Mouse (Mus musculus) ES-E14 (cell line): ENCODE measurements around the gene Dalrd3. TPM values are rescaled to one million over a fixed set of nuclear protein-coding genes. Genes with fewer than 3 reads are reported as not detected.

Experiments used
- DNase-seq: peaks from one replicate; pipeline ENCODE4 v3.0.0-alpha.2; 2013; ENCODE audit warnings: low read depth, low spot score
- H3K27ac ChIP-seq: 2 replicates; pipeline ENCODE4 v1.5.1; 2012; ENCODE audit warnings: low read depth, mild to moderate bottlenecking, low read length, moderate library complexity, mixed read lengths; ENCODE audit not compliant: poor library complexity, insufficient read depth, severe bottlenecking
- H3K36me3 ChIP-seq: 2 replicates; pipeline ENCODE4 v1.6.1; 2012; ENCODE audit warnings: mild to moderate bottlenecking, low read length, moderate library complexity, mixed read lengths; ENCODE audit not compliant: control insufficient read depth, poor library complexity, insufficient read depth, severe bottlenecking
- H3K4me1 ChIP-seq, 2 experiments: fragments of 150-350 bp in 1 of 2; sonication (generic) in 1 of 2; 2 replicates each; pipeline ENCODE4 v1.6.1; 2012; ENCODE audit warnings: low read length in 2 of 2, mild to moderate bottlenecking in 1 of 2, mixed read lengths in 1 of 2; ENCODE audit not compliant: control insufficient read depth in 2 of 2, insufficient read depth in 2 of 2, poor library complexity in 1 of 2
- H3K4me3 ChIP-seq, 2 experiments: fragments of 150-350 bp in 1 of 2; sonication (generic) in 1 of 2; 2 replicates each; pipeline ENCODE4 v1.5.1; 2012; ENCODE audit warnings: low read length in 2 of 2, low read depth in 1 of 2, mild to moderate bottlenecking in 1 of 2, mixed read lengths in 1 of 2; ENCODE audit not compliant: insufficient read depth in 1 of 2, poor library complexity in 1 of 2, severe bottlenecking in 1 of 2
- H3K9ac ChIP-seq: 2 replicates; pipeline ENCODE4 v1.6.1; 2012; ENCODE audit warnings: low read depth, mild to moderate bottlenecking, low read length, mixed read lengths; ENCODE audit not compliant: poor library complexity, insufficient read depth, severe bottlenecking
- H3K9me3 ChIP-seq: fragments of 150-350 bp; sonication (generic); 2 replicates; pipeline ENCODE4 v1.6.1; 2012; ENCODE audit warnings: low read depth, mild to moderate bottlenecking, low read length; ENCODE audit not compliant: control insufficient read depth, insufficient read depth
- CHD2 ChIP-seq: IDR thresholded peaks from 2 replicates; pipeline ENCODE4 v1.6.1; 2014; ENCODE audit warnings: mild to moderate bottlenecking, low read depth, low read length, inconsistent platforms
- HCFC1 ChIP-seq: IDR thresholded peaks from 2 replicates; pipeline ENCODE4 v1.6.1; 2012; ENCODE audit warnings: low read length, inconsistent platforms, borderline replicate concordance; ENCODE audit not compliant: insufficient read depth
- MAFK ChIP-seq: IDR thresholded peaks from 2 replicates; pipeline ENCODE4 v1.6.1; 2014; ENCODE audit warnings: mild to moderate bottlenecking, low read depth, low read length, inconsistent platforms; ENCODE audit not compliant: insufficient read depth
- ZC3H11A ChIP-seq: IDR thresholded peaks from 2 replicates; pipeline ENCODE4 v1.6.1; 2012; ENCODE audit warnings: low read depth, mild to moderate bottlenecking, inconsistent platforms, low read length, borderline replicate concordance
- ZNF384 ChIP-seq: IDR thresholded peaks from 2 replicates; pipeline ENCODE4 v1.6.1; 2012; ENCODE audit warnings: low read depth, low read length, inconsistent platforms
- in situ Hi-C, 2 experiments: fragments of 600-800 bp; cut with MboI; formaldehyde crosslinking; loops; one replicate each; pipeline ENCODE4 v1.15.1; 2025; ENCODE audit warnings: low sequenced_read_pairs in 2 of 2, inconsistent platforms in 1 of 2; ENCODE audit not compliant: unreplicated experiment in 2 of 2
- total RNA-seq: library from RNA; depleted of rRNA; stranded (reverse); fragments of 300-350 nt; gene quantifications from 2 replicates; pipeline ENCODE4 v1.2.3, GENCODE M21; 2012

Gene Dalrd3
- total RNA-seq, 1 experiment: 112 TPM

GRCm38 (mm10) chr9:108579344-108579690 lies 9.6 kb downstream of the Dalrd3 start:
- Histone ChIP-seq H3K27ac (no peak overlapping the region), H3K36me3 (peaks cover 9% of the 10 kb centered on the region), H3K4me1 (peaks cover 6 to 32% of the 10 kb centered on the region in 2 experiments; a peak in 3 of 4 replicates), H3K9me3 (no peaks in the 10 kb centered on the region), H3K9ac (peak overlapping the region; percentile 96), H3K4me3 (peak overlapping the region; percentile 72 to 96)
- in situ Hi-C loops: no loop called here
- no peak for DNase-seq
- TF ChIP-seq ZC3H11A (no peak), HCFC1 (no peak)

- TF ChIP-seq ZNF384: no peak
- TF ChIP-seq HCFC1: no peak
- TF ChIP-seq ZC3H11A: no peak
- TF ChIP-seq CHD2: no peak
- TF ChIP-seq MAFK: no peak
- peak; percentile 89 for DNase-seq
- in situ Hi-C loops: no loop called here
- H3K9ac ChIP-seq: peak overlapping the region; percentile 22; the same call in 1 of the 2 replicates
- no peaks in the 10 kb centered on the region for H3K36me3 ChIP-seq
- H3K27ac ChIP-seq: peak overlapping the region; percentile 88
- peak overlapping the region in 1 of 2 experiments; percentile 1; a peak in 1 of 4 replicates for H3K4me3 ChIP-seq
- no peaks in the 10 kb centered on the region for H3K9me3 ChIP-seq
- peaks cover 8 to 25% of the 10 kb centered on the region in 2 experiments for H3K4me1 ChIP-seq
These were observed 18.0 kb downstream of the Dalrd3 start for GRCm38 (mm10) chr9:108587571-108588180.

GRCm38 (mm10) chr9:108589229-108589628 lies 19.5 kb downstream of the Dalrd3 start:
- no peaks in the 10 kb centered on the region for H3K36me3 ChIP-seq
- peaks cover 8 to 25% of the 10 kb centered on the region in 2 experiments for H3K4me1 ChIP-seq
- no peak overlapping the region for H3K27ac ChIP-seq
- no peak overlapping the region for H3K9ac ChIP-seq
- TF ChIP-seq ZC3H11A (no peak), MAFK (no peak), CHD2 (no peak)
- in situ Hi-C loops: no loop called here
- no peak for DNase-seq
- H3K9me3 ChIP-seq: no peaks in the 10 kb centered on the region
- no peak overlapping the region for H3K4me3 ChIP-seq

GRCm38 (mm10) chr9:108591462-108591861 lies 21.8 kb downstream of the Dalrd3 start:
- Histone ChIP-seq H3K36me3 (no peaks in the 10 kb centered on the region), H3K9ac (no peak overlapping the region), H3K4me3 (no peak overlapping the region), H3K9me3 (no peaks in the 10 kb centered on the region), H3K27ac (no peak overlapping the region), H3K4me1 (peaks cover 5 to 23% of the 10 kb centered on the region in 2 experiments)
- in situ Hi-C loops: no loop called here
- TF ChIP-seq MAFK (no peak), ZNF384 (no peak), HCFC1 (no peak), CHD2 (no peak), ZC3H11A (no peak)
- DNase-seq: no peak

GRCm38 (mm10) chr9:108594354-108594753 lies 24.7 kb downstream of the Dalrd3 start:
- H3K27ac ChIP-seq: no peak overlapping the region
- no peak overlapping the region for H3K4me3 ChIP-seq
- in situ Hi-C loops: no loop called here
- H3K36me3 ChIP-seq: no peaks in the 10 kb centered on the region
- no peak for DNase-seq
- no peak overlapping the region for H3K9ac ChIP-seq
- H3K9me3 ChIP-seq: no peaks in the 10 kb centered on the region
- peaks cover 0 to 6% of the 10 kb centered on the region in 2 experiments; a peak in 2 of 4 replicates for H3K4me1 ChIP-seq
- TF ChIP-seq CHD2 (no peak), ZNF384 (no peak), HCFC1 (no peak), MAFK (no peak), ZC3H11A (no peak)
